Mouse (Mus musculus): ENCODE measurements around the gene Wipf1. TPM values are rescaled to one million over a fixed set of nuclear protein-coding genes. Genes with fewer than 3 reads are reported as not detected.

Gene Wipf1
- polyA plus RNA-seq, 1 experiment: 56.6 TPM

GRCm38 (mm10) chr2:73455541-73455940 is 74.0 kb downstream of the Wipf1 start:
- no peaks in the 10 kb centered on the region for H3K36me3 ChIP-seq (ENCODE audit: control insufficient read depth, insufficient read depth, low read length)
- DNase-seq: no peak
- no peak overlapping the region for H3K4me3 ChIP-seq (ENCODE audit: control insufficient read depth, insufficient read depth, low read length)
- TF ChIP-seq POLR2A (IDR thresholded peaks at IDR 0.05; ENCODE audit: control insufficient read depth, extremely low read depth, insufficient read depth, low read length, poor library complexity): no peak
- no peak for TF ChIP-seq CTCF (IDR thresholded peaks at IDR 0.05; ENCODE audit: borderline replicate concordance, control insufficient read depth, extremely low read depth, insufficient read depth, low read length, poor library complexity)
- peaks cover 47% of the 10 kb centered on the region for H3K4me1 ChIP-seq (replicated peaks; ENCODE audit: control insufficient read depth, insufficient read depth, low read length)
- H3K27me3 ChIP-seq (ENCODE audit: control insufficient read depth, insufficient read depth, low read length): no peaks in the 10 kb centered on the region
- WGBS: 46% methylated on average over 4 of the region's 4 CpGs
- H3K27ac ChIP-seq (ENCODE audit: control insufficient read depth, insufficient read depth, low read length): no peak overlapping the region; the same call in 1 of the 2 replicates

DNA sequence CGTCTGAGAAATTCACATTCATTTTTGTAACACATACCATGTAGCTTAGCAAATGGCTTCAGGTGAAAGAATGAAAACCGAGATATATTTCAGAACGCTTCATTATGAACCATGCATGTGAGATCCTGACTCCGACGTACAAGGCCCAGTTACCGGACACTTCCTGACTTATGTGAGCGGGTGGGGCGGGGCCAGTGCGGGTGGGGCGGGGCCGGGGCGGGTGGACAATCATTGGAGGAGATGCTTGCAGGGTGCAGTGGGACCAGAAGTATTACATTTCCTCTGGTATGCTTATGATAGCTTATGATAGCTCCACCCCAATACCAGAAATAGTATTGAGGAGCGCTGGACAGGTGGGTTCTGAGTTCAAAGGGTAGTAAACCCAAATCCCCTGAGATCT is 74.9 kb downstream of the Wipf1 start:
- Histone ChIP-seq H3K27me3 (ENCODE audit: control insufficient read depth, insufficient read depth, low read length) (no peaks in the 10 kb centered on the region), H3K27ac (ENCODE audit: control insufficient read depth, insufficient read depth, low read length) (peak overlapping the region; percentile 37), H3K4me1 (replicated peaks; ENCODE audit: control insufficient read depth, insufficient read depth, low read length) (peaks cover 47% of the 10 kb centered on the region), H3K36me3 (ENCODE audit: control insufficient read depth, insufficient read depth, low read length) (no peaks in the 10 kb centered on the region), H3K4me3 (ENCODE audit: control insufficient read depth, insufficient read depth, low read length) (no peak overlapping the region)
- no peak for DNase-seq
- TF ChIP-seq CTCF (IDR thresholded peaks at IDR 0.05; ENCODE audit: borderline replicate concordance, control insufficient read depth, extremely low read depth, insufficient read depth, low read length, poor library complexity) (no peak), POLR2A (IDR thresholded peaks at IDR 0.05; ENCODE audit: control insufficient read depth, extremely low read depth, insufficient read depth, low read length, poor library complexity) (no peak)
- WGBS: 89% methylated on average over 13 of the region's 13 CpGs

DNA sequence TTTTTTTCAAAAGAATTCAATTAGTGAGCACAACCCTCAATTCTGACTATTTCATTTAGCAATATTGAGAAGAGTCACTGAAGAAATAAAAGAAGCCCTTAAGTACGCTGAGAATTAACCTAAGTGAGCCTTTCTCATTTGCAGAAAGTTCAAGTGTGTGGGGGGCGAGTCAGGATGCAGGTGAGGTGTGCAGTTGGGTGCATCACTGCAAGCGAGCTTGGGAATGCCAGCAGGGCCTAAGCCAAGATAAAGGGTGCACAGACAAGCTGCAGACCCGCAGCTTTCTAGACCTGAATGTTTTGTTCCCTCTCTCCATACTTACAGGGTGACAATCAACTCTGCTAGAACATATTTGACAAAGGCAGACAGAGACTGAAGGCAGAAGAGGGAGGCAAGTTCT is 75.3 kb downstream of the Wipf1 start:
- Histone ChIP-seq H3K4me1 (replicated peaks; ENCODE audit: control insufficient read depth, insufficient read depth, low read length) (peaks cover 49% of the 10 kb centered on the region), H3K27ac (ENCODE audit: control insufficient read depth, insufficient read depth, low read length) (peak overlapping the region; percentile 83), H3K4me3 (ENCODE audit: control insufficient read depth, insufficient read depth, low read length) (no peak overlapping the region), H3K36me3 (ENCODE audit: control insufficient read depth, insufficient read depth, low read length) (no peaks in the 10 kb centered on the region), H3K27me3 (ENCODE audit: control insufficient read depth, insufficient read depth, low read length) (no peaks in the 10 kb centered on the region)
- 7% methylated on average over 4 of the region's 4 CpGs for WGBS
- TF ChIP-seq CTCF (IDR thresholded peaks at IDR 0.05; ENCODE audit: borderline replicate concordance, control insufficient read depth, extremely low read depth, insufficient read depth, low read length, poor library complexity) (no peak), POLR2A (IDR thresholded peaks at IDR 0.05; ENCODE audit: control insufficient read depth, extremely low read depth, insufficient read depth, low read length, poor library complexity) (no peak)
- peak; percentile 53 for DNase-seq

GRCm38 (mm10) chr2:73453717-73454116 is 75.8 kb downstream of the Wipf1 start:
- no peak for TF ChIP-seq POLR2A (IDR thresholded peaks at IDR 0.05; ENCODE audit: control insufficient read depth, extremely low read depth, insufficient read depth, low read length, poor library complexity)
- TF ChIP-seq CTCF (IDR thresholded peaks at IDR 0.05; ENCODE audit: borderline replicate concordance, control insufficient read depth, extremely low read depth, insufficient read depth, low read length, poor library complexity): no peak
- Histone ChIP-seq H3K27me3 (ENCODE audit: control insufficient read depth, insufficient read depth, low read length) (no peaks in the 10 kb centered on the region), H3K4me3 (ENCODE audit: control insufficient read depth, insufficient read depth, low read length) (peak overlapping the region; percentile 4; the same call in 1 of the 2 replicates), H3K27ac (ENCODE audit: control insufficient read depth, insufficient read depth, low read length) (peak overlapping the region; percentile 96), H3K4me1 (replicated peaks; ENCODE audit: control insufficient read depth, insufficient read depth, low read length) (peaks cover 50% of the 10 kb centered on the region), H3K36me3 (ENCODE audit: control insufficient read depth, insufficient read depth, low read length) (no peaks in the 10 kb centered on the region)
- peak; percentile 32 for DNase-seq
- 4% methylated on average over 4 of the region's 4 CpGs for WGBS

- 15% methylated on average over 5 of the region's 5 CpGs for WGBS
- H3K27me3 ChIP-seq (ENCODE audit: control insufficient read depth, insufficient read depth, low read length): no peaks in the 10 kb centered on the region
- TF ChIP-seq CTCF (IDR thresholded peaks at IDR 0.05; ENCODE audit: borderline replicate concordance, control insufficient read depth, extremely low read depth, insufficient read depth, low read length, poor library complexity): no peak
- no peak for TF ChIP-seq POLR2A (IDR thresholded peaks at IDR 0.05; ENCODE audit: control insufficient read depth, extremely low read depth, insufficient read depth, low read length, poor library complexity)
- H3K4me3 ChIP-seq (ENCODE audit: control insufficient read depth, insufficient read depth, low read length): peak overlapping the region; percentile 45
- DNase-seq: no peak
- H3K36me3 ChIP-seq (ENCODE audit: control insufficient read depth, insufficient read depth, low read length): no peaks in the 10 kb centered on the region; the same call in 1 of the 2 replicates
- H3K4me1 ChIP-seq (replicated peaks; ENCODE audit: control insufficient read depth, insufficient read depth, low read length): peaks cover 49% of the 10 kb centered on the region
- peak overlapping the region; percentile 96 for H3K27ac ChIP-seq (ENCODE audit: control insufficient read depth, insufficient read depth, low read length)
These were observed 76.4 kb downstream of the Wipf1 start for GRCm38 (mm10) chr2:73453085-73453484.

- H3K36me3 ChIP-seq (ENCODE audit: control insufficient read depth, insufficient read depth, low read length): peaks cover 5% of the 10 kb centered on the region
- H3K27ac ChIP-seq (ENCODE audit: control insufficient read depth, insufficient read depth, low read length): peak overlapping the region; percentile 91
- no peaks in the 10 kb centered on the region for H3K27me3 ChIP-seq (ENCODE audit: control insufficient read depth, insufficient read depth, low read length)
- H3K4me3 ChIP-seq (ENCODE audit: control insufficient read depth, insufficient read depth, low read length): peak overlapping the region; percentile 36
- peak; percentile 63 for DNase-seq
- TF ChIP-seq CTCF (IDR thresholded peaks at IDR 0.05; ENCODE audit: borderline replicate concordance, control insufficient read depth, extremely low read depth, insufficient read depth, low read length, poor library complexity) (no peak), POLR2A (IDR thresholded peaks at IDR 0.05; ENCODE audit: control insufficient read depth, extremely low read depth, insufficient read depth, low read length, poor library complexity) (no peak)
- 4% methylated on average over 7 of the region's 7 CpGs for WGBS
- peaks cover 49% of the 10 kb centered on the region for H3K4me1 ChIP-seq (replicated peaks; ENCODE audit: control insufficient read depth, insufficient read depth, low read length)
These were observed 77.0 kb downstream of the Wipf1 start for GRCm38 (mm10) chr2:73452556-73452955.

- 47% methylated on average over 3 of the region's 3 CpGs for WGBS
These were observed 78.0 kb downstream of the Wipf1 start for GRCm38 (mm10) chr2:73451541-73451940.

More at GRCm38 (mm10) chr2:73451541-73451940, 78.0 kb downstream of the Wipf1 start:
- DNase-seq: peak; percentile 30
- Histone ChIP-seq H3K36me3 (ENCODE audit: control insufficient read depth, insufficient read depth, low read length) (peaks cover 15% of the 10 kb centered on the region), H3K27me3 (ENCODE audit: control insufficient read depth, insufficient read depth, low read length) (no peaks in the 10 kb centered on the region), H3K27ac (ENCODE audit: control insufficient read depth, insufficient read depth, low read length) (peak overlapping the region; percentile 2; the same call in 1 of the 2 replicates), H3K4me1 (replicated peaks; ENCODE audit: control insufficient read depth, insufficient read depth, low read length) (peaks cover 40% of the 10 kb centered on the region), H3K4me3 (ENCODE audit: control insufficient read depth, insufficient read depth, low read length) (no peak overlapping the region)
- TF ChIP-seq CTCF (IDR thresholded peaks at IDR 0.05; ENCODE audit: borderline replicate concordance, control insufficient read depth, extremely low read depth, insufficient read depth, low read length, poor library complexity) (no peak), POLR2A (IDR thresholded peaks at IDR 0.05; ENCODE audit: control insufficient read depth, extremely low read depth, insufficient read depth, low read length, poor library complexity) (no peak)
